Comparison of ENCODE assay signal across 9 mouse cellular contexts in genomic region chr7:139648107-139648824, GRCm38 (mm10). TPM values are rescaled to one million over a fixed set of nuclear protein-coding genes. Genes with fewer than 3 reads are reported as not detected.
DNase-seq lines count a peak whose midpoint lies in the region; ATAC-seq and TF ChIP-seq lines count a peak whose summit lies in the region.
"Had no signal": no experiment of that assay in that cellular context is flagged by ENCODE, and none has a peak within 500 bp of the region (broad histone marks: within the 10 kb centered on the region; RNA-seq: fewer than 3 reads in every experiment).

No protein-coding gene starts in this region.

- H3K36me3 ChIP-seq in hindbrain, embryonic 16.5 days (ENCODE audit: control insufficient read depth, insufficient read depth, low read length): no peaks in the 10 kb centered on the region
- no peaks in the 10 kb centered on the region for H3K36me3 ChIP-seq in midbrain, embryonic 14.5 days (ENCODE audit: control insufficient read depth, insufficient read depth, low read length)
- H3K36me3 ChIP-seq: stomach, embryonic 15.5 days had no signal

- no peaks in the 10 kb centered on the region for H3K27me3 ChIP-seq in hindbrain, embryonic 16.5 days (replicated peaks; ENCODE audit: control insufficient read depth, insufficient read depth, low read length)
- no peaks in the 10 kb centered on the region for H3K27me3 ChIP-seq in midbrain, embryonic 14.5 days (ENCODE audit: control insufficient read depth, insufficient read depth, low read length)
- H3K27me3 ChIP-seq: stomach, embryonic 15.5 days had no signal

- WGBS in hindbrain, embryonic 16.5 days: 43% methylated on average over 10 of the region's 10 CpGs
- WGBS in midbrain, embryonic 14.5 days: 39% methylated on average over 10 of the region's 10 CpGs

- peak; percentile 98 for TF ChIP-seq CTCF in left cerebral cortex, adult 2 months (IDR thresholded peaks at IDR 0.05)

- H3K4me3 ChIP-seq in hindbrain, embryonic 16.5 days (ENCODE audit: low read length): no peak overlapping the region
- H3K4me3 ChIP-seq in left cerebral cortex, adult 2 months: no peak overlapping the region
- H3K4me3 ChIP-seq in midbrain, embryonic 14.5 days (replicated peaks; ENCODE audit: low read depth, low read length): no peak overlapping the region
- H3K4me3 ChIP-seq: stomach, embryonic 15.5 days had no signal

- no peaks in the 10 kb centered on the region for H3K4me1 ChIP-seq in hindbrain, embryonic 16.5 days (ENCODE audit: control insufficient read depth, insufficient read depth, low read depth, low read length)
- no peaks in the 10 kb centered on the region for H3K4me1 ChIP-seq in midbrain, embryonic 14.5 days (ENCODE audit: control insufficient read depth, insufficient read depth, low read length)
- H3K4me1 ChIP-seq: stomach, embryonic 15.5 days had no signal

- intact Hi-C loops in left cerebral cortex, adult 2 months (cut with DNase I): loop anchor here (1.0 to 5.0 kb wide), 3 partner anchors 36 to 229 kb away; no protein-coding TSS in a partner anchor

- peak; percentile 85 for DNase-seq in cerebellum, adult 11 months
- peak; percentile 79 for DNase-seq in cerebellum, adult 11-12 months
- DNase-seq in forelimb bud, embryonic 11.5 days (ENCODE audit: low read depth, low spot score): peak; percentile 95
- DNase-seq in left cerebral cortex, adult 2 months (ENCODE audit: extremely low spot score in 1 of 2, low spot score in 2 of 2): peak; percentile 88 to 95
- DNase-seq in midbrain, embryonic 14.5 days: peak; percentile 98
- DNase-seq in spleen, adult 18-20 months: peak; percentile 53 to 79

- H3K27ac ChIP-seq in hindbrain, embryonic 16.5 days (ENCODE audit: low read depth, low read length): no peak overlapping the region
- H3K27ac ChIP-seq in left cerebral cortex, adult 2 months: no peak overlapping the region
- no peak overlapping the region for H3K27ac ChIP-seq in midbrain, embryonic 14.5 days (replicated peaks; ENCODE audit: low read depth, low read length)
- H3K27ac ChIP-seq: stomach, embryonic 15.5 days had no signal

- no peak overlapping the region for H3K4me2 ChIP-seq in hindbrain, embryonic 16.5 days (ENCODE audit: low read length)
- no peak overlapping the region for H3K4me2 ChIP-seq in midbrain, embryonic 14.5 days (ENCODE audit: low read length)
- H3K4me2 ChIP-seq: stomach, embryonic 15.5 days had no signal

- H3K9me3 ChIP-seq in hindbrain, embryonic 16.5 days (ENCODE audit: control insufficient read depth, low read length): no peaks in the 10 kb centered on the region
- H3K9me3 ChIP-seq in midbrain, embryonic 14.5 days (ENCODE audit: control insufficient read depth, low read length): no peaks in the 10 kb centered on the region
- H3K9me3 ChIP-seq: stomach, embryonic 15.5 days had no signal

- ATAC-seq in cerebellum, adult (ENCODE audit: insufficient number of reproducible peaks, low FRiP score, low TSS enrichment): no peak; the same call in 1 of the 2 replicates
- 0 out of 2 replicates have a peak, but pooled peaks have one; percentile 37 for ATAC-seq in hindbrain, embryonic 16.5 days
- ATAC-seq in midbrain, embryonic 14.5 days (ENCODE audit: low FRiP score, low TSS enrichment): no peak

- H3K9ac ChIP-seq in hindbrain, embryonic 16.5 days (ENCODE audit: low read depth, low read length): no peak overlapping the region
- no peak overlapping the region for H3K9ac ChIP-seq in midbrain, embryonic 14.5 days (replicated peaks; ENCODE audit: low read length)
- H3K9ac ChIP-seq: stomach, embryonic 15.5 days had no signal

RNA-seq across cellular contexts. Expression of gene Cfap46, which starts 35.4 kb away (rescaled TPM):
- 3.4 and 3.7 TPM in 2 replicates for polyA plus RNA-seq in hindbrain, embryonic 16.5 days (2015; fragmentation: Nextera tagmentation; extraction: Ambion mirVana)
- total RNA-seq in left cerebral cortex, adult 2 months (2021): 1 to 10 TPM; 3.6 to 5.1 TPM
- 2.3 and 2.5 TPM in 2 replicates for polyA plus RNA-seq in midbrain, embryonic 14.5 days (2014; fragmentation: Nextera tagmentation; extraction: Ambion mirVana)
